In genomic region chr13:50752961-50753360, GRCm38 (mm10) we compare ENCODE assay signal across 14 mouse cellular contexts. TPM values are rescaled to one million over a fixed set of nuclear protein-coding genes. Genes with fewer than 3 reads are reported as not detected.
"Had no signal": no experiment of that assay in that cellular context is flagged by ENCODE, and none has a peak within 500 bp of the region (broad histone marks: within the 10 kb centered on the region; RNA-seq: fewer than 3 reads in every experiment).

No protein-coding gene starts in this region.

RNA-seq across cellular contexts. Expression of gene Gm8765, which starts 54.8 kb away (rescaled TPM):
- polyA plus RNA-seq: liver, embryonic 13.5 days; liver, embryonic 15.5 days; liver, postnatal 0 days; lung, adult 2 months; lung, embryonic 16.5 days; midbrain, embryonic 11.5 days; midbrain, embryonic 13.5 days; midbrain, embryonic 15.5 days; midbrain, postnatal 0 days; spleen, adult 2 months; stomach, embryonic 15.5 days; stomach, postnatal 0 days; thymus, adult 2 months; urinary bladder, adult 2 months had no signal
